Mouse (Mus musculus) neutrophil, adult 5-6 weeks (primary cell): Measurements from ENCODE around the gene Zbtb45. TPM values are rescaled to one million over a fixed set of nuclear protein-coding genes. Genes with fewer than 3 reads are reported as not detected.

Experiments
- ATAC-seq: fragments of 151-379, 151-347 bp; 2 replicates; pipeline ENCODE4 v1.8.0; 2017; ENCODE audit warnings: mild to moderate bottlenecking, moderate TSS enrichment; ENCODE audit not compliant: insufficient number of reproducible peaks, poor library complexity, low FRiP score, severe bottlenecking; ENCODE audit errors: extremely low read depth
- total RNA-seq: library from RNA; stranded (forward); fragments of 200-1000 nt; gene quantifications from 2 replicates; pipeline ENCODE4 v1.2.3, GENCODE M21; 2017

Gene Zbtb45
- total RNA-seq, 1 experiment from 2014 or later, result 3.6 TPM

DNA sequence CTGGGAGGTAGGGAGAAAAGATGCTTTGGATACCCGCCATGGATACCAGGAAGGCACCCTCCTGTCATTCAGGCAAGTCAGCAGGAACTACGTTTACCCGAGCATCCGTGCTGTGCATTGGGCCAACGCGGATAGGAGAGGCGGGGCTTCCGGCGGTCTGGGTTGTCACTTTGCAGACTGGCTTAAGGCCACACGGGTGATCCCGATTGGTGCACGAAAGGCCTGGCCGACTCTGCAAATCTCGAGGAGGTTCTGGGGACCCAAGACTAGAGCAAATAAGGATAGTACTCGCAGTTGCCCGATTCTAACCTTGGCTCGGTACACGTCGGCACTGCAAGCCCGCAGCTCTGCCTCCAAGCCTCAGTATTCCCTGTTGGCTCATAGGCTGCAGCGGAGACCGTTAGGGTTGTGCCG lies 44.1 kb downstream of the Zbtb45 start, which contains the start of gene Zfp324:
Gene Zfp324, plus strand, starts transcription at position 161 of the 414 bp plus-strand sequence.
- peak; percentile 90 for ATAC-seq

DNA sequence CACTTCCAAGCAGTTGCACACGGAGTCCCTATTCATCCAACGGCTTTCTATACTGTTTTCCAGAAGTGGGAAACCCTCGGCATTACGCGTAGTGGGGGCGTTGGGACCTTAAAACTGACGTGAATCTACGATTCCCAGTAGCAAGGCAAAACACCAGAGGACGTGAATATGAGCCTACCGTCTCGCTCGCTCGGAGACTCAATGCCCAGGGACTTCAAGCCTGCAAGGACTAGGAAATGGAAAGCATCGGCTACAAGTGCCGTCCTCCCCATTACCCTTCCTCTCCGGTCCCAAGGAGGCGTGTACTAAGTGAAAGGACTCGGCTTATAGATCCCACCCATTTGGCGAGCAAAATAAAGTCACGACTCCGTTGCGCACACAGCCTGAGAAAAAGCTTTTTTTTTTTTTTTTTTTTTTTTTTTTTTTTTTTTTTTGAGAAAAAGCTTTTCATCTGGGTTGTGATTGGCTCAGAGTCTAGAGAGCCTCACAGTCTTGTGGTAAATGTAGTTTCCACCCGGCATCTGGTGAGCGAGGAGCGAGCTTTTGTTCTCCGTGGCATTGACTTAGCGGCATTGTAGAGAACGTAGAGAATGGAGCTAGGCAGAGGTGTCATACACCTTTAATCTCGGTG lies 48.2 kb downstream of the Zbtb45 start:
- peak; percentile 70 for ATAC-seq

DNA sequence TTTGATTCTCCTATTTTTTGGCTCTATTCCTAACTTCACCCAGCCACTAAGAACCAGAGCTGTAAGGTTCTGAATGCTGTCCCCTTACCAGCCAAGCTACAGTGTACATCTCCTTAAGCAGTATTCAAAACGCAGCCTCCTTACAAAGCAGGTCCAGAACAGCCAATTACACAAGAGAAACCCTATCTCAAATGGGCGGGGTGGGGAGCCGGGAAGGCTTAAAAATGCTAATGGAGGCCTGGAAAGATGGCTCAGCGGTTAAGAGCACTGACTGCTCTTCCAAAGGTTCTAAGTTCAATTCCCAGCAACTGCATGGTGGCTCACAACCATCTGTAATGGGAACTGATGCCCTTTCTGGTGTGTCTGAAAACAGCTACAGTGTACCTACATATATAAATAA lies 50.1 kb downstream of the Zbtb45 start:
- ATAC-seq, result no peak

DNA sequence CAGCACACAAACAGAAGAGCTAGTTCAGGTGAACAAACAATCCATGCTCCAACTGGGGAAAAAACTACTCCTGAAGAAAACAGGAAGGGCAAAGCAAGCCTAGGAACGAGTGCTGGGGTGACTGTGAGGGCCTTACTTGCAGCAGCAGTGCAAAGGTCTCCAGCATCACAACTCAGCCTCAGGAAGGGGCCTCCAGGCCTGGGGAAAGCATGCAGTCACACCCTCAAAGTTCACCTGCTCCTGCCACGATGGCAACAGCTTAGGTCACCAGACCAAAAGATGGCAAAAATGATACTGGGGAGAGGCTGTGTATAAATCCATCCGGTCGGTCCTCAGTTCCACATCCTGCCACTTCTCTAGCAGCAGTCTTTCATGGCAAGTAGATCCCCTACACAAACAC lies 50.9 kb downstream of the Zbtb45 start:
- ATAC-seq, result no peak

DNA sequence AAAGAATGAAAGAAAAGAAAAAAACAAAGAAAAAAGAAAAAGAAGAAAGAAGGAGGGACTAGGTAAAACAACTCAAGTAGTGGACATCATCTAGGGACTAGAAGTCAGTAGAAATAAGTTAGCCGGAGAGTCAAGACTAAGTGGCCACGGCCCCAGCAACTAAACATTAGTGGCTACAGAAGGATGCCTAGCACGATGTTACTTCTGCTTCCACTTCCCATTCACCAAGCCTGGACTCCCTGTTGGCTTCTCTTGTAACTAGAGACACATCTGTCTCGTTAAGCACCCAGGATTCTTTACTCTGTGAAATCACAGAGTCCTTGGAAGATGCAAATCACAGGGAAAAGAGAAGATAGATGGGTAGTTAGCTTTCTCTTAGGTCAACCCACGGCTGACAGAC lies 52.3 kb downstream of the Zbtb45 start:
- ATAC-seq, result no peak

DNA sequence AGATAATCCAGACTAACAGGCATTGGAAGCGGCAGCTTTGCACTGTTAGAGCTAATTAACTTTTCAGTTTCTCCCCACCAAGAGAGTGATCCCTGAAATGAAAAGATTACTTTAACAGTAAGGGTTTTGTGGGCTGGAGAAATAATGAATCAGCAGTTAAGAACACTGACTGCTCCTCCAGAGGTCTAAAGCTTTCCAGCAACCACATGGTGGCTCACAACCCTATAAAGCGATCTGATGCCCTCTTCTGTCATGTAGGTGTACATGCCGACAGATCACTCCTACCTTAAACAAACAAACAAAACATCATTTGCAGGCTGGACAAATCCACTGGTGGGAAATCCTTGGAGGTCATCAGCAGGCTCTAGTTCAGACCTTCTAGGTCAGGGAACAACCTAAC lies 54.9 kb downstream of the Zbtb45 start:
- ATAC-seq, result no peak

Other genes starting within 250 kb of the Zbtb45 start
- 0.98 and 2.9 TPM in 2 replicates for gene Zscan18, start 206.4 kb downstream of the Zbtb45 start, total RNA-seq
- gene Zfp329, start 191.2 kb downstream of the Zbtb45 start, total RNA-seq, result 24.2 and 29.3 TPM in 2 replicates
- 112 and 114 TPM in 2 replicates for gene Zfp110, start 175.3 kb downstream of the Zbtb45 start, total RNA-seq
- 2.9 and 4.8 TPM in 2 replicates for gene Zfp128, start 128.9 kb downstream of the Zbtb45 start, total RNA-seq
- gene Zscan22, start 112.2 kb downstream of the Zbtb45 start, total RNA-seq, result 3.6 and 5.9 TPM in 2 replicates
- 425 and 483 TPM in 2 replicates for gene Rps5, start 87.7 kb downstream of the Zbtb45 start, total RNA-seq
- gene Rnf225, start 82.6 kb downstream of the Zbtb45 start, total RNA-seq, result 1.2 and 1.7 TPM in 2 replicates
- gene Zfp324, start 44.2 kb downstream of the Zbtb45 start, total RNA-seq, result 5.0 and 5.5 TPM in 2 replicates
- gene Zfp446, start 32.2 kb downstream of the Zbtb45 start, total RNA-seq, result 5.1 and 7.4 TPM in 2 replicates
- 0.81 TPM in 1 of 2 replicates, not detected in the other for gene Slc27a5, start 11.8 kb downstream of the Zbtb45 start, total RNA-seq
- gene Trim28, start 10.9 kb downstream of the Zbtb45 start, total RNA-seq, result 194 and 199 TPM in 2 replicates
- gene Chmp2a, start 24.8 kb upstream of the Zbtb45 start, total RNA-seq, result 199 and 209 TPM in 2 replicates
- 75.1 and 83.5 TPM in 2 replicates for gene Ube2m, start 28.2 kb upstream of the Zbtb45 start, total RNA-seq
- 0.70 and 1.1 TPM in 2 replicates for gene Mzf1, start 44.7 kb upstream of the Zbtb45 start, total RNA-seq
- gene Vmn1r85, start 85.1 kb upstream of the Zbtb45 start, total RNA-seq, result not detected in 2 replicates
- gene Vmn1r86, start 109.9 kb upstream of the Zbtb45 start, total RNA-seq, result not detected in 2 replicates
- gene Vmn1r87, start 130.1 kb upstream of the Zbtb45 start, total RNA-seq, result not detected in 2 replicates
- 0.58 TPM in 1 of 2 replicates, not detected in the other for gene Vmn1r88, start 149.5 kb upstream of the Zbtb45 start, total RNA-seq
- not detected in 2 replicates for gene Vmn1r89, start 203.0 kb upstream of the Zbtb45 start, total RNA-seq